29 mouse cellular contexts compared by ENCODE assay signal in genomic region chr10:7837446-7837845, GRCm38 (mm10). TPM values are rescaled to one million over a fixed set of nuclear protein-coding genes. Genes with fewer than 3 reads are reported as not detected.
"Had no signal": no experiment of that assay in that cellular context is flagged by ENCODE, and none has a peak within 500 bp of the region (broad histone marks: within the 10 kb centered on the region; RNA-seq: fewer than 3 reads in every experiment).

No protein-coding gene starts in this region.

- H3K9ac ChIP-seq: embryonic facial prominence, embryonic 12.5 days; embryonic facial prominence, embryonic 13.5 days; embryonic facial prominence, embryonic 15.5 days; forebrain, embryonic 12.5 days; forebrain, embryonic 13.5 days; forebrain, embryonic 15.5 days; forebrain, postnatal 0 days had no signal

- H3K36me3 ChIP-seq: embryonic facial prominence, embryonic 10.5 days; embryonic facial prominence, embryonic 12.5 days; embryonic facial prominence, embryonic 13.5 days; embryonic facial prominence, embryonic 15.5 days; forebrain, embryonic 10.5 days; forebrain, embryonic 12.5 days; forebrain, embryonic 15.5 days had no signal

- H3K4me1 ChIP-seq: forebrain, embryonic 12.5 days; forebrain, embryonic 13.5 days had no signal

- H3K27ac ChIP-seq: embryonic facial prominence, embryonic 10.5 days; embryonic facial prominence, embryonic 12.5 days; embryonic facial prominence, embryonic 13.5 days; embryonic facial prominence, embryonic 15.5 days; forebrain, embryonic 10.5 days; forebrain, embryonic 12.5 days; forebrain, embryonic 13.5 days; forebrain, embryonic 15.5 days; heart, adult 2 months had no signal

- ATAC-seq: forebrain, embryonic 13.5 days; forebrain, embryonic 14.5 days; forebrain, embryonic 15.5 days; forebrain, embryonic 16.5 days; forebrain, postnatal 0 days had no signal

- H3K4me2 ChIP-seq: embryonic facial prominence, embryonic 12.5 days; embryonic facial prominence, embryonic 13.5 days; embryonic facial prominence, embryonic 15.5 days; forebrain, embryonic 12.5 days; forebrain, embryonic 13.5 days; forebrain, embryonic 15.5 days had no signal

- DNase-seq: cerebellum, adult 18-20 months; cerebellum, adult 2 months; cerebellum, adult 8-10 months; cerebellum, adult 9-10 months; cerebellum, adult 9-11 months; cerebellum, postnatal 10 days; cerebellum, postnatal 14 days; cerebellum, postnatal 25 days; cerebellum, postnatal 36 days; embryo, embryonic 11 days; forebrain, postnatal 0 days; gastrocnemius, postnatal 10 days; gastrocnemius, postnatal 14 days; gastrocnemius, postnatal 25 days; gastrocnemius, postnatal 36 days; heart, adult 18-20 months; heart, adult 2 months had no signal

- H3K27me3 ChIP-seq: embryonic facial prominence, embryonic 12.5 days; embryonic facial prominence, embryonic 13.5 days; embryonic facial prominence, embryonic 15.5 days; forebrain, embryonic 13.5 days; forebrain, embryonic 15.5 days had no signal

- H3K9me3 ChIP-seq: embryonic facial prominence, embryonic 10.5 days; embryonic facial prominence, embryonic 12.5 days; embryonic facial prominence, embryonic 13.5 days; embryonic facial prominence, embryonic 15.5 days; forebrain, embryonic 10.5 days; forebrain, embryonic 12.5 days; forebrain, embryonic 13.5 days; forebrain, embryonic 15.5 days had no signal

- H3K4me3 ChIP-seq: embryonic facial prominence, embryonic 10.5 days; embryonic facial prominence, embryonic 12.5 days; embryonic facial prominence, embryonic 13.5 days; embryonic facial prominence, embryonic 15.5 days; erythroblast, embryonic 14.5 days; forebrain, embryonic 10.5 days; forebrain, embryonic 12.5 days; forebrain, embryonic 13.5 days; forebrain, embryonic 15.5 days; gastrocnemius, adult 2 months; heart, adult 2 months had no signal

RNA-seq across cellular contexts. Expression of gene Zc3h12d, which starts 5.2 kb away (rescaled TPM):
- polyA plus RNA-seq: erythroblast, embryonic 14.5 days; forebrain, embryonic 12.5 days; forebrain, embryonic 13.5 days; forebrain, embryonic 14.5 days had no signal
